Comparison of ENCODE assay signal across 8 mouse cellular contexts in the genomic region with DNA sequence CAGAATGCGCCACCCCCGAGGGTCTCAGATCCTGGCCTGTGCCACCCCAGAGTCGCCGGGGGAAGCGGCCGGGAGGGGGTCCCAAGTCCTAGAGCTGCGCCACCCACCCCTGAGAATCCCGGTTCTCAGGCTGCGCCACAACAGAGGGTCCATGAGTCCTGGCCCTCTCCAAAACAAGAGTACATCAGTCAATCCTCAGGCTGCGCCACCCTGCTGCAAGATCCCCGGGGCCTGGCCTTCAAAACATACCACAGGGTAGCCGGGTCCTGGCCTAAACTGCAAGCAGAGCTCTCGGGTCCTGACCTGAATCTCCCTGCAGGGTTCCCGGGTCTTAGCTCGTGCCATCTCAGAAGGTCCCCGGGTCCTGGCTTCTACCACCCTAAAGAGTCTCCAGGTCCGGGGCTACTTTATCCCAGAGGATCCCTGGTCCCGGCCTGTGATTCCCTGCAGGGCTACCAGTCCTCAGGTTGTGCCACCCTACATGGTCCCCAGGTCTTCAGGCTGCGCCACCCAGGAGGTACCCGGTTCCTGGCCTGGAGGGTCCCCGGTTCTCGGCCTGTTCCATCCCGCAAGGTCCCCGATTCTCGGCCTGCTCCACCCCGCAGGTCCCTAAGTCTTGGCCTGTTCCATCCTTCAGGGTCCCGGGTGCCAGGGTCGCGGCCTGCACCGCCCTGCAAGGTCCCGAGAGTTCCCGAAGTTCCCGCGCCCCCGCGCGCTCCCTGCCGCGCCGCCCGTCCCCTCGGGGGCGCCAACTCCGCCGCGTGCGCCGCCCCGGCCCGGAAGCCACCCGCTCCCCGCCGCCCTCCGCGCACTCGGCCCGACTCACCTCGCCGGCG. TPM values are rescaled to one million over a fixed set of nuclear protein-coding genes. Genes with fewer than 3 reads are reported as not detected.
A peak's percentile ranks its signal among the peaks of the same experiment; 100 is the strongest.
DNase-seq lines count a peak whose midpoint lies in the region; ATAC-seq and TF ChIP-seq lines count a peak whose summit lies in the region.

No protein-coding gene starts in this region.

- no peaks in the 10 kb centered on the region for H3K27me3 ChIP-seq in C2C12 (ENCODE audit: control insufficient read depth, insufficient read depth, insufficient read length)
- peaks cover 18% of the 10 kb centered on the region for H3K27me3 ChIP-seq in embryonic facial prominence, embryonic 10.5 days (replicated peaks; ENCODE audit: low read depth, poor library complexity, severe bottlenecking)
- H3K27me3 ChIP-seq in liver, embryonic 13.5 days: peaks cover 21% of the 10 kb centered on the region; the same call in 1 of the 2 replicates
- no peaks in the 10 kb centered on the region for H3K27me3 ChIP-seq in neural tube, embryonic 13.5 days

- H3K4me3 ChIP-seq in C2C12 (ENCODE audit: insufficient read depth, poor library complexity, severe bottlenecking): peak overlapping the region; percentile 78
- peak overlapping the region; percentile 95 for H3K4me3 ChIP-seq in embryonic facial prominence, embryonic 10.5 days
- peak overlapping the region; percentile 77 for H3K4me3 ChIP-seq in liver, embryonic 13.5 days (replicated peaks)
- peak overlapping the region; percentile 92 for H3K4me3 ChIP-seq in neural tube, embryonic 13.5 days

- peaks cover 63% of the 10 kb centered on the region for H3K4me1 ChIP-seq in embryonic facial prominence, embryonic 10.5 days
- peaks cover 62% of the 10 kb centered on the region for H3K4me1 ChIP-seq in liver, embryonic 13.5 days (replicated peaks)
- H3K4me1 ChIP-seq in neural tube, embryonic 13.5 days (replicated peaks): peaks cover 52% of the 10 kb centered on the region

- TF ChIP-seq CTCF in C2C12 (IDR thresholded peaks at IDR 0.05; ENCODE audit: control insufficient read depth, insufficient read depth, insufficient read length): peak; percentile 41

- H3K9ac ChIP-seq in liver, embryonic 13.5 days: peak overlapping the region; percentile 78
- H3K9ac ChIP-seq in neural tube, embryonic 13.5 days: peak overlapping the region; percentile 96

- H3K79me3 ChIP-seq in C2C12 (ENCODE audit: low read depth): peaks cover 50% of the 10 kb centered on the region

- H3ac ChIP-seq in C2C12 (ENCODE audit: control insufficient read depth, insufficient read length, low read depth): peak overlapping the region; percentile 73

- under 1% methylated on average over 60 of the region's 60 CpGs for WGBS in embryonic facial prominence, embryonic 10.5 days
- under 1% methylated on average over 60 of the region's 60 CpGs for WGBS in liver, embryonic 13.5 days (ENCODE audit: insufficient replicate concordance)
- WGBS in neural tube, embryonic 13.5 days: under 1% methylated on average over 60 of the region's 60 CpGs

- peak overlapping the region; percentile 96 for H3K4me2 ChIP-seq in liver, embryonic 13.5 days
- peak overlapping the region; percentile 91 for H3K4me2 ChIP-seq in neural tube, embryonic 13.5 days

- H3K27ac ChIP-seq in embryonic facial prominence, embryonic 10.5 days (replicated peaks): peak overlapping the region; percentile 94
- H3K27ac ChIP-seq in liver, embryonic 13.5 days: peak overlapping the region; percentile 69
- peak overlapping the region; percentile 98 for H3K27ac ChIP-seq in neural tube, embryonic 13.5 days (replicated peaks)

- ATAC-seq in liver, embryonic 13.5 days (ENCODE audit: low read depth): peak; percentile 63
- peak; percentile 23 for ATAC-seq in neural tube, embryonic 13.5 days (ENCODE audit: low read depth)

- H3K36me3 ChIP-seq in C2C12 (ENCODE audit: control insufficient read depth, insufficient read depth): no peaks in the 10 kb centered on the region
- H3K36me3 ChIP-seq in embryonic facial prominence, embryonic 10.5 days (replicated peaks): peaks cover 6% of the 10 kb centered on the region; the same call in 1 of the 2 replicates
- H3K36me3 ChIP-seq in liver, embryonic 13.5 days: no peaks in the 10 kb centered on the region
- H3K36me3 ChIP-seq in neural tube, embryonic 13.5 days: no peaks in the 10 kb centered on the region

- H3K9me3 ChIP-seq in embryonic facial prominence, embryonic 10.5 days: no peaks in the 10 kb centered on the region
- no peaks in the 10 kb centered on the region for H3K9me3 ChIP-seq in liver, embryonic 13.5 days (replicated peaks)
- H3K9me3 ChIP-seq in neural tube, embryonic 13.5 days: no peaks in the 10 kb centered on the region

- H3K79me2 ChIP-seq in C2C12 (ENCODE audit: control insufficient read depth, insufficient read depth): peaks cover 54% of the 10 kb centered on the region

- DNase-seq in adrenal gland, adult 8-10 months: peak; percentile 59
- DNase-seq in embryonic facial prominence, embryonic 10.5 days (ENCODE audit: low spot score): peak; percentile 78
- peak; percentile 64 for DNase-seq in heart, adult 8-10 months (ENCODE audit: low spot score)
- DNase-seq in kidney, adult 9 months: peak; percentile 62
- DNase-seq in liver, embryonic 13.5 days: peak; percentile 30
- peak; percentile 66 for DNase-seq in testis, postnatal 14 days (ENCODE audit: low spot score)

TF ChIP-seq in C2C12, 6 proteins besides CTCF, POLR2A, EP300 and RAD21:
- TF ChIP-seq MAX (IDR thresholded peaks at IDR 0.05): no peak
- no peak for TF ChIP-seq USF1 (IDR thresholded peaks at IDR 0.05; ENCODE audit: low read depth)
- no peak for TF ChIP-seq MYOG (IDR thresholded peaks at IDR 0.05; ENCODE audit: control insufficient read depth, extremely low read depth, insufficient read length)

RNA-seq across cellular contexts. Expression of a gene that starts 0.6 kb away (rescaled TPM):
- polyA plus RNA-seq in C2C12 (2012; fragmentation: generic; extraction: Trizol): 91.1 TPM
- 100 to 1,000 TPM; 188 to 380 (median 257) TPM for total RNA-seq in adrenal gland, adult 8-10 months (2022)
- polyA plus RNA-seq in embryonic facial prominence, embryonic 10.5 days (2016; fragmentation: Nextera tagmentation; extraction: Ambion mirVana): 19.2 and 19.8 TPM in 2 replicates
- 10 to 100 TPM; 81.6 to 92.4 (median 84.5) TPM for total RNA-seq in heart, adult 8-10 months (2022)
- polyA plus RNA-seq in liver, embryonic 13.5 days (2015; fragmentation: Nextera tagmentation; extraction: Ambion mirVana): 3.9 and 4.5 TPM in 2 replicates
- 29.2 and 30.4 TPM in 2 replicates for polyA plus RNA-seq in neural tube, embryonic 13.5 days (2015; fragmentation: Nextera tagmentation; extraction: Ambion mirVana)

Comparison
In these comparisons a context has a peak if more than half of its experiments do, and no peak if none do; other contexts are left out.
1. Peak in every context shown above with its lines: DNase-seq, ATAC-seq, H3K4me3 ChIP-seq and H3K27ac ChIP-seq.